Mouse (Mus musculus) spleen, adult 2 months (tissue): ENCODE measurements around the gene Syndig1. TPM values are rescaled to one million over a fixed set of nuclear protein-coding genes. Genes with fewer than 3 reads are reported as not detected.

Experiments used
- DNase-seq, 2 experiments: peaks; one replicate each; pipeline versions ENCODE4 v3.0.0 to v3.0.0-alpha.2; 2012 to 2021; ENCODE audit warnings: low spot score in 2 of 2, low read depth in 1 of 2
- H3K27ac ChIP-seq: fragments of 200-500 bp; 2 replicates; pipeline ENCODE4 v1.5.1; 2012; ENCODE audit warnings: low read length, inconsistent platforms; ENCODE audit not compliant: insufficient read depth
- H3K27me3 ChIP-seq: fragments of 200-500 bp; 2 replicates; pipeline ENCODE4 v1.6.1; 2012; ENCODE audit warnings: mild to moderate bottlenecking, moderate library complexity, low read length, inconsistent platforms; ENCODE audit not compliant: control insufficient read depth, insufficient read depth
- H3K36me3 ChIP-seq: fragments of 200-500 bp; 2 replicates; pipeline ENCODE4 v1.6.1; 2012; ENCODE audit warnings: mild to moderate bottlenecking, low read length, inconsistent platforms; ENCODE audit not compliant: control insufficient read depth, insufficient read depth
- H3K4me1 ChIP-seq: fragments of 200-500 bp; 2 replicates; pipeline ENCODE4 v1.6.1; 2011; ENCODE audit warnings: inconsistent platforms; ENCODE audit not compliant: control insufficient read depth, insufficient read depth, insufficient read length
- H3K4me3 ChIP-seq: fragments of 200-500 bp; 2 replicates; pipeline ENCODE4 v1.5.1; 2011; ENCODE audit warnings: mild to moderate bottlenecking, inconsistent platforms; ENCODE audit not compliant: insufficient read depth, insufficient read length; ENCODE audit errors: extremely low read depth
- CTCF ChIP-seq: fragments of 200-500 bp; IDR thresholded peaks from 2 replicates; pipeline ENCODE4 v1.5.1; 2011; ENCODE audit warnings: mild to moderate bottlenecking, inconsistent platforms; ENCODE audit not compliant: insufficient read depth, insufficient read length, insufficient replicate concordance; ENCODE audit errors: extremely low read depth
- POLR2A ChIP-seq: fragments of 200-500 bp; IDR thresholded peaks from 2 replicates; pipeline ENCODE4 v1.6.1; 2011; ENCODE audit warnings: low read depth, low read length, inconsistent platforms
- WGBS: fragments of 180-500 bp; shearing (Covaris S2); methylation state at CpG from one replicate; pipeline ENCODE4 v1.1.7; 2018; 5-methylcytosine and 5-hydroxymethylcytosine counted together
- polyA plus RNA-seq: library from polyadenylated mRNA; depleted of rRNA; stranded (reverse); fragments of >200 nt; gene quantifications from 2 replicates; pipeline ENCODE4 v1.2.3, GENCODE M21; 2012

Gene Syndig1
- polyA plus RNA-seq, 1 experiment = not detected

DNA sequence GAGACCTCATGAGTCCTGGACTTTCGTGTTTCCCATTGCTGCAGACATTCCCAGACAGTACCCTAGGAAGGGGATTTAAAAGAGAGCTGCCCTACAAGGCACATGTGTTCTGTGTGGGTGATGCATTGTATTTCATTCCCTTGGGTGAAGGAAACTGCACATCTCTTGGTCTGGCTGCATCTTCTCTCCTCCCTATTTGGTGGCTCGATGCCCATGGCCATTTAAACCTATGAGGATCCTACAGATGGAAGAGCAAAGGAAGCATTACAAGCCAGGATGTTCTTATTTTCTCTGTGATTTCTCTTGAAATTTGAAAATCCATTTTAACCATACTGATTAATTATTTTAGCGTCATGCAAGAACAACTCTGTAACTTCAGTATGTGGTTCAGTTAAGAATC is 98.5 kb downstream of the Syndig1 start:
- Histone ChIP-seq H3K27me3 (no peaks in the 10 kb centered on the region), H3K36me3 (no peaks in the 10 kb centered on the region)

DNA sequence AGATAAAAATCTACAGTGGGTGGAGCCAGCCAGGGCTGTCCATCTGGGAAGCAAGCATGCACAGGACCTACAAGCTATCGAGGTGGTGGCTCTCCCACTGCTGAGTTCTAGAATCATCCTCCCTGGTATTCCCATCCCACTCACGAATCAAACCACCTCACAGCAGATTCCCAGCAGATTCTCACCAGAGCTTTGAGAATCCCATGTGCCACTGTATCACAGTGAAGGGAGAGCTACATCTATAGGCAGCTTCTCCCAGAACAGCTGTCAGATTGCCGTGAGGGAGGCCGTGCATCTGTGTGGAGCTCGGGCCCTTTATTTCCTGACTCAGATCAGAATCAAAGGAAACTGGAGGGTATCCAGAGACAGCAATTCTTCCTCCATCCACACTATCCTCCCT is 101.0 kb downstream of the Syndig1 start:
- no peak overlapping the region for H3K27ac ChIP-seq

More for the DNA sequence above, 98.5 kb downstream of the Syndig1 start:
- H3K4me3 ChIP-seq = no peak overlapping the region
- 76% methylated on average over 3 of the region's 3 CpGs for whole genome bisulfite sequencing
- no peaks in the 10 kb centered on the region for H3K4me1 ChIP-seq
- no peak for TF ChIP-seq POLR2A
- TF ChIP-seq CTCF = no peak
- DNase-seq = no peak
- no peak overlapping the region for H3K27ac ChIP-seq

DNA sequence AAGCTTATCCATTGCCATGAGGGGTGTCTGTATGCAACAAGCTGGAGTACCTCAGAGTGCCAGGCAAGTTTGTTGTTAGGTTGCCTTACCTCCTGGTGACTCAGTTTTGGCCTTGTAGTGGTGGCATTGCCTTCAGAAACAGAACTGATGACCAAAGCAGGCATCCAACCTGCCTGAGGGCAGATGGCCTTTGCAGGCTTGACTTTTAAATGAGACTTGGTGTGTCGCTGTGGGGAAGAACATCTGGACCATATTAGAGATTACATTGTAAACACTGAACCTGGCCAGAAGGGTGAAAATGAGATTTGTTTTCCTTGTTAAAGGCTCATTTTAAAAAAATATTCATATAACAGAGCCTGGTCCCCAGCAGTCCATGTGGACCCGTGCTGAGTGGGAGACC is 102.1 kb downstream of the Syndig1 start:
- Histone ChIP-seq H3K4me1 (no peaks in the 10 kb centered on the region), H3K27ac (no peak overlapping the region), H3K4me3 (no peak overlapping the region), H3K27me3 (no peaks in the 10 kb centered on the region), H3K36me3 (no peaks in the 10 kb centered on the region)
- 89% methylated on average over 2 of the region's 2 CpGs for WGBS
- DNase-seq = no peak
- no peak for TF ChIP-seq CTCF
- TF ChIP-seq POLR2A = no peak

More for the DNA sequence above, 101.0 kb downstream of the Syndig1 start:
- H3K4me1 ChIP-seq = no peaks in the 10 kb centered on the region
- TF ChIP-seq CTCF = no peak
- TF ChIP-seq POLR2A = no peak
- H3K36me3 ChIP-seq = no peaks in the 10 kb centered on the region
- 79% methylated on average over 5 of the region's 5 CpGs for WGBS
- no peaks in the 10 kb centered on the region for H3K27me3 ChIP-seq
- H3K4me3 ChIP-seq = no peak overlapping the region
- no peak for DNase-seq

DNA sequence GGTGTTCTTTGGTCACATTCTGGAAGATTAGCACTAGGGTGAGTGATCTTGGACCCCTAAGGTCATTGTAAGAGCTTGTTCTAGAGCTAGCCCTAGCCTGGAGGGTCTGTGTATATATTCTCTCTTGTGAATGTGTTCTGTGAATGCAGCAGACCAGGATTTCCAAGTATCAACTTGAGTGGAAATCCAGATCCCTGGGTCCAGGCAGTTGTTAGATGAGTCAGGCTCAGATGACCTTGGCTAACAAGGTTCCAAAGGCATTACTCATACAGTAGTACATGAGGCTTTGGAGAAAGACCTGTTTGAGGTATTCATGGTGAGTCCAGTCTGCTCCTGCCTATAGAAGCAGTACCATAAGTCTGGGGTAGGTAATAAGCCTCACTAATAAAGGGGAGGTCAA is 103.1 kb downstream of the Syndig1 start:
- Histone ChIP-seq H3K27ac (no peak overlapping the region), H3K36me3 (no peaks in the 10 kb centered on the region), H3K27me3 (no peaks in the 10 kb centered on the region), H3K4me1 (no peaks in the 10 kb centered on the region), H3K4me3 (no peak overlapping the region)
- no peak for DNase-seq
- TF ChIP-seq POLR2A (no peak), CTCF (no peak)

DNA sequence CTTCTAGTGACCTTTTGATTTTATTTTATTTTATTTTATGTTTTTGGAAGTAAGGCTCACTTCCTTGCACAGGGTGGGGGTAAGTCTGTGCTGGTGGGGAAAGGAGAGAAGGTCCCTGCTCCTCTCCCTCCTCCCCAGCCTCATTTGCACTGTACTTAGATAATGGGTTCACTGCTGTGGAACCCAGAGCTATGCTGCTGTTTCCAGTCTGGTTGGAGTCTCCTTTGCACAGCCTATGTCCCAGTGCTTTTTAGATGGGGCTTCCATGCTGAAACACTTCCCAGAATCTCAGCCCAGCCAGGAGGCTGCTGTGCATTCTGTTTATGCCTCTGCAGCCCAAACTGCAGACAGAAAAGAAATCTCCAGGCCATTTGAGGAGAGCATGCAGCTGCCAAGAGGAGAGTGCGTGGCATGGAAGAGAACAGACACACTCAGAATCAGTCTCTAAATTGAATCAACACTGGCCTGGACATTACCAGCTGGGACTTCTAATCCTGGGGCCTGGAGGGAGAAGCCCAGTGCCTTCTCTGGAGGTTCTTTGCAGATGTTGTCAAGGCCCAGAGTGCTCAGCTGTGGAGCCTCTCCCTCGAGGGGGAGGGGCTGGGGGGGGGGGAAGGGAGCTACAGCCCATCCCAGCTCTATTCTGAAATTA is 104.4 kb downstream of the Syndig1 start:
- no peak for DNase-seq
- no peak overlapping the region for H3K27ac ChIP-seq
- no peaks in the 10 kb centered on the region for H3K27me3 ChIP-seq
- no peaks in the 10 kb centered on the region for H3K36me3 ChIP-seq
- TF ChIP-seq CTCF (no peak), POLR2A (no peak)
- no peaks in the 10 kb centered on the region for H3K4me1 ChIP-seq
- WGBS = 42% methylated on average over 2 of the region's 2 CpGs
- no peak overlapping the region for H3K4me3 ChIP-seq

DNA sequence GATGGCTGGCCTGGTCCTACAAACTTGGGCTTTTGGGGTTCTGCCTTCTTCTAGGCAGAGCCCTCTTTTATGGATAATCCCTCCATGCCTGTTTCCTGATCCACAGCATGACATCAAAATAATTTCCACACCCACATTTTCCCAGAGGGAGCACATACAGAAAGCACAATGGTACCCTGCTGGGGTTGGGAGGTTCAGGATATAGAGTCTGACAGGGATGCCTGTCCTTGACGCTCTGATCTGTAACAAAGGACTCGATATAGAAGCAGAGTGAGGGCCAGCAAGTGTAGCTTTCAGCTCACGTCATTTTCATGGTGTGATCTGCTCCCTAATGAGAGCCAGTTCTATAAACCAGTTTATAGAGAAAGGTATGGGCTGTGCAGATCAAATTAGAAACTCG is 105.1 kb downstream of the Syndig1 start:
- Histone ChIP-seq H3K4me1 (no peaks in the 10 kb centered on the region), H3K36me3 (no peaks in the 10 kb centered on the region), H3K27me3 (no peaks in the 10 kb centered on the region), H3K4me3 (no peak overlapping the region), H3K27ac (no peak overlapping the region)
- DNase-seq = no peak
- no peak for TF ChIP-seq CTCF
- no peak for TF ChIP-seq POLR2A
- 64% methylated on average over 4 of the region's 4 CpGs for WGBS

DNA sequence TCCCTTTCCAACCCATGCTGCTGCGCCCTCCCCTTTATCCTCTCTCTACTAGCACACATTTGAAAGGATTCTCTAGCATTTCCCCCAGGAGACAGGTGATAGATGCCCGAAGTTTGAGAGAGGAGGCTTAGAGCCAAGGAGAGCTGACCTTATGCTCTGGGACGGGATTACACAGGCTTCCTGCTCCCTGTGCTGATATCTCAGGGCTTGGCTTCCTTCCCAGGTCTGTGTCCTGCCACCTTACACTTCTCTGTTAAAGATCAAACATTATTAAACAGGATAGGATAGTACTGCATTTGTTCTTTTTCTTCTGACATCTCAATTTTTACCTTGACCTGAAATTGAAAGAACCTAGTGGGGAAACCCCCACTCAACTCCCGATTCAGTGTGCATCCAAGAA is 109.8 kb downstream of the Syndig1 start:
- H3K27ac ChIP-seq = no peak overlapping the region
- H3K27me3 ChIP-seq = no peaks in the 10 kb centered on the region
- no peak for DNase-seq
- TF ChIP-seq POLR2A = no peak
- no peak for TF ChIP-seq CTCF
- no peak overlapping the region for H3K4me3 ChIP-seq
- no peaks in the 10 kb centered on the region for H3K36me3 ChIP-seq
- no peaks in the 10 kb centered on the region for H3K4me1 ChIP-seq
- 68% methylated on average over 4 of the region's 4 CpGs for WGBS
